Mouse (Mus musculus): ENCODE results near the gene Vmn1r158. TPM values are rescaled to one million over a fixed set of nuclear protein-coding genes. Genes with fewer than 3 reads are reported as not detected.
"Not testable (repeated sequence)": the region's sequence is repeated elsewhere in the genome, so short reads cannot be mapped to it uniquely, and the experiment has no call there.

Gene Vmn1r158
- not detected for total RNA-seq (2021)
- long read RNA-seq = 0 reads

GRCm38 (mm10) chr7:22790682-22791081, at the start of gene Vmn1r158:
Gene Vmn1r158 (minus strand): TSS chr7:22790782.
- DNase-seq (ENCODE audit: low spot score in 2 of 2) = not testable (repeated sequence)

GRCm38 (mm10) chr7:22775981-22776380, 14.6 kb downstream of the Vmn1r158 start:
- DNase-seq (ENCODE audit: low spot score in 2 of 2) = not testable (repeated sequence)

GRCm38 (mm10) chr7:22761397-22761796, 29.2 kb downstream of the Vmn1r158 start, which contains the start of gene Vmn1r157:
Gene Vmn1r157 (plus strand): TSS chr7:22761697.
- DNase-seq (ENCODE audit: low spot score in 2 of 2) = not testable (repeated sequence)

Other genes with a start within 250 kb of the Vmn1r158 start
- not detected for gene Gm4201, start 225.4 kb downstream of the Vmn1r158 start, total RNA-seq (2021)
- not detected for gene Gm4565, start 202.7 kb downstream of the Vmn1r158 start, total RNA-seq (2021)
- not detected for gene Vmn1r155, start 132.8 kb downstream of the Vmn1r158 start, total RNA-seq (2021)
- gene Gm8693, start 98.5 kb downstream of the Vmn1r158 start, total RNA-seq (2021) = not detected
- gene Gm4567, start 71.1 kb downstream of the Vmn1r158 start, total RNA-seq (2021) = not detected
- not detected for gene Vmn1r157, start 29.1 kb downstream of the Vmn1r158 start, total RNA-seq (2021)
- not detected for gene Vmn1r159, start 52.8 kb upstream of the Vmn1r158 start, total RNA-seq (2021)
- not detected for gene Vmn1r160, start 80.4 kb upstream of the Vmn1r158 start, total RNA-seq (2021)
- not detected for gene Gm4214, start 193.9 kb upstream of the Vmn1r158 start, total RNA-seq (2021)
- not detected for gene Gm4216, start 229.1 kb upstream of the Vmn1r158 start, total RNA-seq (2021)

Measured in layer of hippocampus, postnatal 10 days (tissue).